Mouse (Mus musculus) spleen, adult 2 months (tissue): ENCODE results near the gene Il27.

ENCODE experiments used
- CTCF ChIP-seq: fragments of 200-500 bp; IDR thresholded peaks from 2 replicates; pipeline ENCODE4 v1.5.1; 2011; ENCODE audit warnings: mild to moderate bottlenecking, inconsistent platforms; ENCODE audit not compliant: insufficient read depth, insufficient read length, insufficient replicate concordance; ENCODE audit errors: extremely low read depth
- POLR2A ChIP-seq: fragments of 200-500 bp; IDR thresholded peaks from 2 replicates; pipeline ENCODE4 v1.6.1; 2011; ENCODE audit warnings: low read depth, low read length, inconsistent platforms

DNA sequence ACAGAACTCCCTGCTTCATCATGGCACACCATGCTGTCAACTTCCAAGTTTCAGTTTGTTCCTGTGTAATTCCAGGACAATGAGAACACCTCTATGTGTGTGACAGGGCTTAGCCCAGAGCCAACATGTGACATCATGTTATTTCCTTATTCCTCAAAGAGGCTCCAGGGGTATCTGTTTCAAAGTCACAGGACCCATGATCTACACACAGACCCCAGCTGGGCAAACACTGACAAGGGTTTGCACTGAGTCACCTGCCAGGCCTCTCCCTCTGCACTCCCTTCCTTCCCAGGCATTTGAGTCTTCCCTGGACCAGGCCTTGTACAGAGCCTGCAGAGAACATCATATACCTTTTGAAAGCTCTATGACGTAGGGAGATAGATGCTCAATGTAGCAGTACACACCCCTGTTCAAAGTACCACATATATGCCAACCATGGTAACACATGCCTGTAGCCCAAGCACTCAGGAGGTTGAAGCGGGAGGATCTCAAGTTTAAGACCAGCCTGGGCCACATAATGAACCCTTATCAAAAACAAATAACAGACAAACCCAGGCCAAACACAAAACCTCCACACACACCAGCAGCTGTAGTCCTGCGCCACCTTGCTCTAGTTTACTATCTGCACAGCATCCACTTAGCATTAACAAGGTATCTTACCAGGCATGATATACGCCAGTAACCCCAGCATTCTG, 36.2 kb upstream of the Il27 start, which contains the start of gene Nupr1:
- TF ChIP-seq CTCF (no peak), POLR2A (no peak)
